Mouse (Mus musculus) right cerebral cortex, postnatal 36 days (tissue): ENCODE results near the gene Il1r2.

ENCODE experiments used
- DNase-seq, 2 experiments: peaks; one replicate each; pipeline ENCODE4 v3.0.0; 2022; ENCODE audit warnings: low spot score in 2 of 2, mixed read lengths in 1 of 2

Il1r2 gene

GRCm38 (mm10) chr1:40073779-40074178 lies at the start of gene Il1r2:
Il1r2 (plus strand) TSS chr1:40074079.
- no peak for DNase-seq

DNA sequence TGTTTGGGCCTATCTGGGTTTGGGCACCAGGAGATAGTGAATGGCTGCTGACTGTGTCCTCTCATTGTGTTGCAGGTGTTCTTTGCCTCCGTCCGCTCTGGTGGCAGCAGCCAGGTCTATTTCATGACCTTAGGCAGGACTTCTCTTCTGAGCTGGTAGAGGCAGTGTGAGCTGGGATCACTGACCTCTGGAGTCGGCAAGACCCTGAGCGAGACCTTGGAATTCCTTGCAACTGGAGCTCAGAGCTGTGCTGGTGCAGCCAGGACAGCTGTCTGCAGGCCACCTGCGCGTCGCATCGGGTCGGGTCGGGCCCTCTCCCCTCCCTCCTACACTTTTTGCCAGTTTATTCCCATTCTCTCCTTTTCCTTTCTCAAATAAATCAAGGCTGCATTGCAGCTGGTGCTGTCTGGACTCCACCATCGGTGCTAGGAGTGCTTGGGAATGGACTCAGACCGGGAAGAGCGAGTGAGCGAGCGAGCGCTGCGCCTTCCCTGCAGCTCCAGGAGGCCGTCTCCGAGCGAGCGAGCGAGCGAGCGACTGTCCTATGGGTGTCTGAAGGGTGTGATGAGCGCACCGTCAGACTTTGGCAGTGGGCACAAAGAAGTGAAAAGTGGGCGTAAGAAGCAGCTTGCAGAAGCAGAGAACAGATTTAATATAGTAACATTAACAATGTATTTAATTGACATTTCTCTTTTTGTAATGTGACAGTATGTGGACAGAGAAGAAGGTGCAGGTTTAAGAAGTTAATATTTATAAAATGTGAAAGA lies 49.1 kb upstream of the Il1r2 start:
- peak; percentile 40 to 66 for DNase-seq

- no peak for DNase-seq
These were observed 48.5 kb upstream of the Il1r2 start for GRCm38 (mm10) chr1:40025416-40025815.

GRCm38 (mm10) chr1:40027116-40027620 lies 46.7 kb upstream of the Il1r2 start:
- DNase-seq: no peak

DNA sequence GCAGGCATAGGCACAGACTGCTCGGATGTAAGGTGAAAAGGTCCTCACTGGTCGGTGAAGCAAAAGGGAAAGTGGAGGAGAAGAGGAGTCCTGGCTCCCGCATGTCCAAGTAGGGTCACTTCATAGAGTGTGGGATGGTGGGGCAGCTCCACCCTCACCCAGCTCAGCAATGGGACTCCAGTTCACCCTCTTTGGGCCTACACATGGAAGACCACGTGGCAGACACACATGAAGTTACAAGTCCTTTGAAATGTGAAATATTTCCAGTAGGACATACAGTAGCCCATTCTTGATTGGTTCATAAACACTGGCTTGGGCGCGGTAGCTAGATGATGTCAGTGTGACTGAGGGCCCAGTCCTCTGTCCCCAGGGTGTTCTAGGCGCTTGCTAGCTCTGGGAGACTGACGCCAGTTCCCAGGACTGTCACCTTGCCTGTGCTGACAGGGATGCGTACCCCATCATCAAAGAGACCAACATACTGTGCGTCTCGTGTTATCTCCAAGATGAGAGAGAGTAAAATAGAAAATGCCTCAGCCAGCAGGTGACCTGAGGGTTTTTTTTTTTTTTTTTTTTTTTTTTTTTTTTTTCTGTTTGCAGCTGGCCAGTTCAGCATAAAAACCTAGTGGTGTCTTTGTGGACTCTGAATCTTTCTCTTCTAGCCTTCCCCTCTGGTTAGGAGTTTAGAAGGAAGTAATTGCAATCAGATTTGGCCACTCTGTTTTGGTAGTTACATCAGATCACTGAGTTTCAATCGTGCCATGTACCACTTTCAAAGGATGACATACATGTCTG lies 45.5 kb upstream of the Il1r2 start:
- DNase-seq: no peak

DNA sequence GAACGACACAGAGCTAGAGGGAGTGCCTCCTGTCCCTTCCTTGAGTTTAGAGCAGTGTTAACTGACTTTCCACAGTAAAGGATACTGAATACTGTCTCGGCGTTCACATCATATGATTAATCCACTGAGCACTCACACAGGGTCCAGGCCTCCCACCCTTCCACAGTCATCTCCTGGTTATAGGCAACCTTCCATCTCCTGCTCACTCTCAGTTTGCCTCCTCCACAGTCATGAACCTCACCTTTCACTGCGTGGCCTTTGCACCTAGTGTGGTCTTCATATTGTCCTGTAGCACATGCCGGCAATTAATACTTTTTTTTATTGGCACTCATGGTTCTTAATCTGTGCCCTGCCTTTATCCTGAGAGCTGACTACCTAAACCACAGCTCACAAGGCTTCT lies 44.3 kb upstream of the Il1r2 start:
- no peak for DNase-seq

DNA sequence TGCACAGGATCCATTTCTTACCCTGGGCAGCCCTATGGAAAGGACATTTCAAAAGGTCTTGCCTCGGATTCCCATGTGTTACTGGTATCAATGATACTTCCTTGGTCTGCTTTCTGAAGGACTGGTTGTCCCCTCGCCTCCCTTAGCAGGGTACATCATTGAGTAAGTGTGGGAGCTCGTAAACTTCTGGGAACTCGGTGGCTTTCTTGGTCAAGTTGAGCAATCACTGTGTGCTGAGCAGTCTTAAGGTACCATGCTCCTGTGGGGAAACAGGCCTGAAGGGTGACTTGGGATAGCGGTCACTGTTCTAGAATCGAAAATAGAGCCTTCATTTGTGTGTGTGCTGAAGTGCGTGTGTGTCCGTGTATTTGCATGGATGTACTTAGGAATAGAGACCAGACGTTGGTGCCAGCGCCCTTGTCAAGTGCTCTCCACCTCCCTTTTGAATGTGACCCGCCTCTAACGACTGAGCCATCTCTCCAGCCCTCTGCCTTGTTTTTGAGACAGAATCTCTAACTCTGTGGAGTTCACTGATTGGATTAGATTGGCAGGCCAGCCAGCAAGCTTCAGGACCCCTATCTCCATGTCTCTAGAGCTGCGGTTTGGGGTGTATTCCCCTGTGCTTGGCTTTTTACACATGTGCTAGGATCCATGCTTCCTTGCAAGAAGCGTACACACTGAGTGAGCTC lies 43.4 kb upstream of the Il1r2 start:
- DNase-seq: no peak

DNA sequence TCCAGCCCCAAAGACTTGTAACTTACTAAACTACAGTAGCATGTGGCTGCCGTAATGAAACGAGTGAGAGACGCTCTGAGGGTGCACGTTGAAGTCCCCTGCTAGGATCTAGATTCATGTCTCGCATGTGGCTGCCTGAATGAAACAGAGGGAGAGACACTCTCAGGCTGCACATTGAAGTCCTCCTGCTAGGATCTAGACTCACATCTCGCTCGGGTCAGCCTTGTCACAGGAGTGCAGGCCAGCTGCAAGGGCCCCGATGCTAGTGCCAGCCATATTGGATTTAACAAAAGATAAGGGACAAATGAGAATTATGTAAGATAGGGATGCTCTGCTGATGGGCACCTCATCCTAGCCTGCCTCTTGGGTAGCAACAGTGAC lies 42.9 kb upstream of the Il1r2 start:
- DNase-seq: no peak

GRCm38 (mm10) chr1:40031626-40032025 lies 42.3 kb upstream of the Il1r2 start:
- DNase-seq: no peak

DNA sequence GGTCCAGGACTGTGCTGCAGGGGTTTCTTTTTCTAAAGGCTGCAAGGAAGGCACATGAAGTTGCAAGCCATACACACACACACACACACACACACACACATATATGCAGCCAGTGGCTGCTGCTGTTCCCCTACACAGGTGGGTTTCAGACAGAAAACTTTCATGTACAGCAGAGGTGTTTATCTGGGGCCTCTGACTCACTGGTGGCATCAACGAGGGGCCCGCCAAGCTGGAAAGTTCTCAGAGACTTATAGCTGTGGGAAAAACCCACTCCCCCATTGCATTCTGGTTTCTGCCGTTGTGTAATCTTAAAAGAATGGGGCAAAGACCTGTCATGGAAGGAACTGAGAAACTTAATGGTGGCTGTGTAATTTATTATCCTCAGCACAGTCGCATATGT lies 40.6 kb upstream of the Il1r2 start:
- DNase-seq: no peak

DNA sequence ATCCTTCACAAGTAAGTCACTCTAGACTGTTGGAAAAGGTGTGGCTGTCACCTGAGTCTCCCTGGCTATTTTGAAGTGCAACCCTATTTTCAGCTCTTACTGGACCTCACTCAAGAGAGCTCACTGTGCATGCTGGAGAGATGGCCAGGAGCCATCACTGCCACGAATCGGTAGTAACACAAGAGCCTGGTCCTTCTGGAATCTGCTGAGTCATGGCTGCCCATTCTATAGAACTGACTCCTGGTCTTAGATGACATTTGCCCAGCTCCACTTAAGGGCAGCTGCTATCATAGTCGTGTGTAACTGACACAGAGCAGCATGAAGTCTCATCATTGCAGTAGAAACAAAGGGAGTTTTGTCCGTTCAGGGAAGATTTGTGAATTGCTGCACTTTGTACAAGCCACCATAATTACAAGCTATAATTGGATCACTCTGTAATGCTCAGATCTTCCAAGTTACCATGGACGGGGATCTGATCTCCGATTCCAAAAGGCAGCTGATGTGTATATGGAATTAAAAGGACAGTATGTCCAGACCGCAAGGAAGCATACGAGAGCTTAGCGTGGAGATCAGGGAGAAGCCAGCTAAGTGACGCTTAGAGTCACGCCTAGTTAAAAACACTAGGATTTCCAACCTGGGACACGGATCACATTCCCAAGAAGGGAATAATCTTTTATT lies 40.0 kb upstream of the Il1r2 start:
- DNase-seq: no peak

- no peak for DNase-seq
These were observed 36.0 kb upstream of the Il1r2 start for GRCm38 (mm10) chr1:40037831-40038230.

DNA sequence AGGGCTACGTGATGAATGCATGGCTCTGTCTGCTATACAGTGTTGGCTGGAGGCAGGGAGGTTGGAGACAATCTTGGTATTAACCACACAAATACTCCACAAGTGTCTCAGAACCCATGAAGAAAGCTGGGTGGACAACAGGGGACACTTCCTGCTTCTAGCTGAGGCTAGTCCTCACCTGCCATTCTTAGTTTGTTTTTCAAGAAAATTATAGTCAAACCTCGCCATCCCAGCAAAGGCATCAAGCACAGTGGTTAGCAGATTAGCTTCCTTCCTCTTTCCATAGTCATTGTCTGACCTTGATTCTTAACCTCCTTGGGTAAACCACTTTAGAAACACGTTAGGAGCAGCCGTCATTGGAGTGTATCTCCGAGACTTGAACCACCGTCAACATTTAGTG lies 28.2 kb upstream of the Il1r2 start:
- DNase-seq: no peak

GRCm38 (mm10) chr1:40046600-40046999 lies 27.3 kb upstream of the Il1r2 start:
- no peak for DNase-seq

GRCm38 (mm10) chr1:40051157-40051556 lies 22.7 kb upstream of the Il1r2 start:
- no peak for DNase-seq

- no peak for DNase-seq
These were observed 21.7 kb upstream of the Il1r2 start for GRCm38 (mm10) chr1:40052156-40052555.

GRCm38 (mm10) chr1:40053071-40053470 lies 20.8 kb upstream of the Il1r2 start:
- no peak for DNase-seq

DNA sequence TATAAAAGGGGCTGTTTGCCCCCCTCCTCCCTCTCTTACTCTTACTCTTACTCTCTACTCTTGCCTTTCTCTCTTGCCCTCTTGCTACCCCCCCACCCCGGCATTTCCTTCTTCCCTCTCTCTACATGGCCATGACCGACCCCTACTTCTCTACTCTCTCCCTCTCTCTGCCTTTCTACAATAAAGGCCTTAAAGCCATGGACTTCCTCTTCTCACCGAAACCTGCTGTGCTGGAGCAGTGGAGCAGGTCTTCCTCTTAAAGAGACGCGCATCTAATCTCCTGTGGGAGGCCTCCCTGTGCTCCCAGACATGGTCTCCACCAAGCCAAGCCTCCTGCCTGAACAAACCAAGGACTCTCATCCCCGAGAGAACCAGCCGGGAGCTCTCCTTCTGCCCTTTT lies 18.8 kb upstream of the Il1r2 start:
- no peak for DNase-seq

DNA sequence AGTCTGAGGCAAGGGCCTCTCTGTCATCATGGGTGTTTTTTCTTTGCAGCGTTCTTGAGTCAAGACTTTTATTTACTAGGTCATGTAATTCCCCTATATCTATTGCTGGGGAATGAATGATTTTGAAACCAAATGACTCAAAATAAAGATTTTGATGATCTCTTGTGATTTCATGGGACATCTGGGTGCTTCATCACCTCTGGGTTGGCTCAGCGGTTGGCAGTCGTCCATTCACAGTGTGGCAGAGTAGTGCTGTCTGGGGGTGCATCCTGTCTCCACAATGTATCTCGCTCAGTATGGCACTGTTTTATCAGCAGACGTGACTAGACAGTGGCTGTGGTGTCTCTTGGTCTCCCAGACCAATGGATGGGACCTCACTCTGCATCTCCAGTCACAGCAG lies 17.9 kb upstream of the Il1r2 start:
- no peak for DNase-seq

- no peak for DNase-seq
These were observed 16.5 kb upstream of the Il1r2 start for GRCm38 (mm10) chr1:40057351-40057750.

DNA sequence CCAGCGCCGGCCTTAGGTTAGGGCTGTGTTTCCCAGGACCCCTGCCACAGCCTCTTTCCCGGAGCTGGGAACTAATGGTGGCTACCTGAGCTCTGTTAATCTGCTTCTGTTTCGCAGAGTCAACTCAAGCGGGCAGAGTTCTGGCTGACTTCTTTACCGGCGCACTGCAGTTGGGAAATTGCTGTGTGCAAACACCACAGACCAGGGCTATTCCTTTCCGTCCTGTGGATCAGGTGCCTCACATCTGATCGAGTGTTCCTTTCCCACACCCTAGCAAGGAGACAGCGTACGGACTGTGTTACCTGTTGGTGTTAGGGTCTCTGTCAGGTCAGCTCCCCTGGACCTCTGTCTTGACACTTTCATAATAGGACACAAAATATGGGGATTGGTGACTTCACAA lies 15.9 kb upstream of the Il1r2 start:
- no peak for DNase-seq
